Mouse (Mus musculus) heart, postnatal 10 days (tissue): Measurements from ENCODE around the gene Mrpl51. TPM values are rescaled to one million over a fixed set of nuclear protein-coding genes. Genes with fewer than 3 reads are reported as not detected.
A peak's percentile ranks its signal among the peaks of the same experiment; 100 is the strongest.
"Not testable (repeated sequence)": the region's sequence is repeated elsewhere in the genome, so short reads cannot be mapped to it uniquely, and the experiment has no call there.

Experiments
- DNase-seq, 2 experiments: peaks; one replicate each; pipeline ENCODE4 v3.0.0; 2021
- intact Hi-C: fragments of 180-260 bp; cut with DNase I; formaldehyde crosslinking; loops from one replicate; pipeline ENCODE4 v1.15.1; 2025
- total RNA-seq, 2 experiments: library from RNA; stranded (reverse); gene quantifications; 2 replicates each; pipeline ENCODE4 v1.2.3; 2021

The Mrpl51 gene
- total RNA-seq, 2 experiments from 2014 or later: 272 to 283 TPM

DNA sequence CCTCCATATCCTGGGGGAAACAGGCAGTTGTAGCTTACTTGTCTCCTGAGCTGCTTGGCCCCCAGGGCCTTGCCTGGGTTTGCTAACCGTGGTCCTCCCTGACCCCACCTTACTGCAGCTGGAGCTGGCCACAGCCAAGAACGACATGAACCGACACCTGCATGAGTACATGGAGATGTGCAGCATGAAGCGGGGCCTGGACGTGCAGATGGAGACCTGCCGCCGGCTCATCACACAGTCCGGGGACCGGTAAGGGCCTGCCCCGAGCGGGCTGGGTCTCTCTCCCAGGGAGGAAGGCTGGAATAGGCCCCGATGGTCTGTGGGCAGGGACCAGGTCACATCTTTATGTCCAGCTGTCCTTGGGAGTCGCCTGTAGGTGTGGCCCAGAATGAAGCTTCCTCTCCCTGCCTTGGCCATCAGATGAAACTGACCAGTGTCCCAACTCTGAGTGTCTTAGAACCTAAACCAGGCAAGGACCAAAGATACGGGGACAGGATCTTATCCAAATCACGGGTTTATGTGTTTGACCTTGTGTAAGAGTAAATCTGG lies 32.6 kb upstream of the Mrpl51 start:
- intact Hi-C loops: no loop called here
- no peak for DNase-seq

- intact Hi-C loops: loop anchor here (5.0 kb wide), 1 partner anchor 112 kb away; no protein-coding TSS in a partner anchor
- no peak for DNase-seq
Observed at GRCm38 (mm10) chr6:125159773-125160557, 31.6 kb upstream of the Mrpl51 start.

GRCm38 (mm10) chr6:125160558-125160853 lies 31.1 kb upstream of the Mrpl51 start:
- intact Hi-C loops: loop anchor here (5.0 kb wide), 1 partner anchor 112 kb away; no protein-coding TSS in a partner anchor
- no peak for DNase-seq

DNA sequence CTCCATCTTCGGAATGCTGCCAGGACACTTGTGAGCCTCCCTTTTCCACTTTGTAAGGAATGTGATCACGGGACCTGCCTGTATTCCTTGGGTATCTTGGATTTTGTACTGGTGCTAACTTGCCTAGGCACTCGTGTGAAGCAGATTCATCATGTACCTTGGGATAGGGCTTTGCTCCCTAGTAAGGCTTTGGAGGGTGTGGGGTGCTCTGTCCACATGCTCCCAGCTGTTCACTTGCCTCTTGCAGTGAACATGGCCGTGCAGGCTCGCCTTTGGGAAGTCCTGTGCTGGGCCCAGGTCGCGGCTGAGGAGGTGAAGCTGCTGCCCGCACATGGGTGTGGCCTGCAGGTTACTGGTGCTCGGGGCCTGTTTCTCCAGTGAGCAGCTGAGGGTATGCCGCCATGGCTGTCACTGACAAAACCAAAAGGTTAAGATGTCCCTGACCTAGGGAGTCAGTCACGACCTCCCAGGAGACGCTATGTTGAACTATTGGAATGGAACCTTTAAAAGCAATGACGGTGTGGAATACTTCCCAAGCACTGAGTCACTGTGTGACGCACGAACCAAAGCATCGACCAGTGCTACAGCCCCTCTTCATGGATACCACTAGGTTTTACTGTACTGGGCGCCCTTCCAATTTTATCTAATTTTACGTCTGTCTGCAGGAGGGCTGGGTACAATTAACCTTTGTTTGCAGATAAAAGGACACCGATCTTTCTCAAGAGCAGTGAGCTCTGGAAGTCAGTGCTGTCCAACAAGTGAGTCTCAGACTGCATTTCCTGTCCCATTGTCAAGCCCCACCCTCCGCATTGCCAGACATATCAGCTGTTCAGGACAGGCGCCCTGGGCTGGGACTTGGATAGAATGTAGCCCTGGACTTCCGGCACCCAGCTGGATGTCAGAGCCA lies 30.5 kb upstream of the Mrpl51 start:
- intact Hi-C loops: loop anchor here (5.0 kb wide), 1 partner anchor 111 kb away; no protein-coding TSS in a partner anchor
- DNase-seq: peak; percentile 88 to 90

DNA sequence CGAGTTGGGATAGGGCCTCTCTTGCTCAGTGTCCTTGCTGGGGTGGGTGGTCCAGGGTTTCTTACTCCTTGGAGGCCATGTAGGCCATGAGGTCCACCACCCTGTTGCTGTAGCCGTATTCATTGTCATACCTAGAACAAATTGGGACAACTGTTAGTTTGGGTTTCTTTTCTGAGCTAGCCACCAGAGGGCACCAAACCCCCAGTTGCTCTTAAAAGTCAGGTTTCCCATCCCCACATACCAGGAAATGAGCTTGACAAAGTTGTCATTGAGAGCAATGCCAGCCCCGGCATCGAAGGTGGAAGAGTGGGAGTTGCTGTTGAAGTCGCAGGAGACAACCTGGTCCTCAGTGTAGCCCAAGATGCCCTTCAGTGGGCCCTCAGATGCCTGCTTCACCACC lies 29.6 kb upstream of the Mrpl51 start:
- intact Hi-C loops: loop anchor here (1.0 to 5.0 kb wide), 2 partner anchors 13 to 110 kb away; no protein-coding TSS in a partner anchor
- peak; percentile 81 to 85 for DNase-seq

GRCm38 (mm10) chr6:125162615-125163305 lies 28.8 kb upstream of the Mrpl51 start:
- intact Hi-C loops: loop anchor here (1.0 to 5.0 kb wide), 2 partner anchors 13 to 110 kb away; no protein-coding TSS in a partner anchor
- not testable (repeated sequence) for DNase-seq

DNA sequence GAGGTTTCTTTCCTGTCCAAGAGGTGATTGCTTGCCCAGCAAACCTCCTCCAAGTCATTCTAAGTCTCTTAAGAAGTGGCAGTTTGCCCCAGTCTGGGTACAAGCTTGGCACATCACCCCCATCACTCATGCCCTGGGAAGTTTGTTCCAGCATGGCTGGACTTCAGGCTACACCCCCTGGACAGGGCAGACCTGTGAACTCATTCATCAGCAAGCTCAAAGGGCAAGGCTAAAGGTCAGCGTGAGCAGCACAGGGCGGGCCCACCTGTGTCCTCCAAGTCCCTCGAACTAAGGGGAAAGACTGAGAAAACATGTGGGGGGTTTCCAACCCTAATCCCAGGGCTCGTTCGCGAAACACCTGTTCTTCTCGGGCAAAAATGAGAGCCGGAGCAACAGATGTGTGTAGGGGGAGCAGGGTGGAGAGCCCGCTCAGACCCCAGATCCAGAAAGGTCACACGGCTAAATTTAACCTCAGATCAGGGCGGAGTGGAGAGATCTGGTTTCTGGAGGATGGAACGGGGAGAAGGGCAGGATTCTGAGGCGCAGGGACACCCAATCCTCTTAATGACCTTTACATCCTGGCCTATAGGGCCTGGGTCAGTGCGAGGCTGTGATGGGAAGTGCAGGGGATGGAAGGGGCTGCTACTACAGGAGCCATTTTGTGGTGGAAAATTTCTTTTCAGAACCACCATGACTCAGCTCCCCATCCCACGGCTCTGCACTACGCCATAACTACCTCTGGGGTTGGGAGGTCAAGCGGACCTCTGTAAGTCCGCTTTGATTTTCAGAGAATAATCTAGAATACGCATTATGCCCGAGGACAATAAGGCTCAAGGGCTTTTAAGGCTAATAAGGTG lies 27.6 kb upstream of the Mrpl51 start:
- peak; percentile 38 to 41 for DNase-seq
- intact Hi-C loops: loop anchor here (5.0 kb wide), 1 partner anchor 108 kb away; no protein-coding TSS in a partner anchor

DNA sequence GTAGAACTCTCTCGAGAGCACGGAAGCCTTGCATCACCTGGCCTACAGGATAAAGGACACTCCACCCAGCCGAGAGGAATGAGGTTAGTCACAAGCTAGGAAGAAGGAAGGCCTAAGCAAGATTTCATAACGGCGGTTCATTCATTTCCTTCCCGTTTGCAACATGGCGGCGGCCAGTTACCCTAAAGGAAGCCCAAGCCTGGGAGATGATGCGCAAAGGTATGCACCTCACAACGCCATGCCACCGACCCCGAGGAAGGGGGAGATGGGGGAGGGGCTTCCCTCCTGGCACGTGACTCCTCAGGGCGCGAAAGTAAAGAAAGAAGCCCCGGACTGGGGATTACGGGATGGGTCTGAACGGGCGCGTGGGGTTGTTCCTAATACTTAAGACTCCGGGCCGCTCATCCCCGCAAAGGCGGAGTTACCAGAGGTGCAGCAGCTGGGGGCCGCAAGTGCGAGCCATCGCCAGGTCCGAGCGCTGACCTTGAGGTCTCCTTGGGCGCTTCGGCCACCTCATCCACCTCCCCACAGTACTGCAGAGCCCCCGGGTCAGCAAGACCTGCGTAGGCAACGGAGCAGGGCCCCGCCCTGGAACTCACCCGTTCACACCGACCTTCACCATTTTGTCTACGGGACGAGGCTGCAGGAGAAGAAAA lies 26.8 kb upstream of the Mrpl51 start:
- peak; percentile 75 to 77 for DNase-seq
- intact Hi-C loops: loop anchor here (5.0 kb wide), 1 partner anchor 108 kb away; no protein-coding TSS in a partner anchor

DNA sequence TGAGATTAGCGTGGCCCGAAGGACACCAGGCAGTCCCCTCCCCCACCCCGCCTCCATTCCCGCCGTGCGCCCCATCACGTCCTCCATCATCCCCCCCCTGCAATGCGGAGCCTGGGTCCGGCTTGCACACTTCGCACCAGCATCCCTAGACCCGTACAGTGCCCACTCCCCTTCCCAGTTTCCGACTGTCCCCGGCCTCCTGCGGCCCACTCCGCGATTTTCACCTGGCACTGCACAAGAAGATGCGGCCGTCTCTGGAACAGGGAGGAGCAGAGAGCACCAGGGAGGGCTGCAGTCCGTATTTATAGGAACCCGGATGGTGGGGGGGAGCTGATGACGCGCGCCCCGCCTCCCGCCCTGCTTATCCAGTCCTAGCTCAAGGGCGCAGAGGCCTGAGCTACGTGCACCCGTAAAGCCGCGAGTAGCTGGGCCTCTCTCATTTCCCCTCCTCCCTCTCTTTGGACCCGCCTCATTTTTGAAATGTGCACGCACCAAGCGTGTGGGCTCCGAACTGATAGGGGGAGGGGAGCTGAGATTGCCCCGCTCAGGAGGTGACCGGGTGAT lies 26.2 kb upstream of the Mrpl51 start:
- DNase-seq: peak; percentile 98
- intact Hi-C loops: no loop called here

DNA sequence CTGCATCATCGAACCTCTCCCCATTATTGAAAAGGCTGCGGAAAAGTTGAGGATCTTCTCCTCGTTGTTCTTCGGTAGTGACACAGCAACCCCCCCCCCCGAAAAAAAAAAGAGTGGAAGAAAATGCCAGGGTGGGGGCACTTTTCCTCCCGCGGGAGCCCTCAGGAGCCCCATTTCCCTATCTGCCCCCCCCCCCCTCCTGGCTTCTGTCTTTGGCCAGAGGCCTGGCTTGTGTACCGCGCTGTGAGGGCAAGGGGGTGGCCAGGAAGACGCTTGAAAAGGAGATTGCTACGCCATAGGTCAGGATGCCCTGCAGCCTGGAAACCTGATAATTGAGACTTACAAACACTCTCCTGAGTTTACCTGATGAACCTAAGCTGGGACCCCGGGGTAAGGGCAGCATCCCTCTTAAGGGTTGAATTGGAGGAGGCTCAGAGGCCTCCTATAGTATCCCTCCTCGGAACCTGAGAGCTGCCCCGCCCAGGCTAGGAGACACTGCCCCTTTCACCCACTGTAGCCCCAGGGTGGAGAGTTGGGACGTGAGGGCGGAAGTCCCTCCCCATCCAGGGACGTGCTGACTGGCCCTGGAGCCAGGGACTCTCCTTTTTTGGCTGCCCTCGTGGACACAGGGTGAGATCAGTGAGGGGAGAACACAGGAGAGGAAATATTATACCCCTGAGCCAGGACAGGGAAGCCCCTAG lies 25.4 kb upstream of the Mrpl51 start, which contains the start of gene Gapdh:
Gene Gapdh (minus strand): TSS at position 417 of the 701 bp plus-strand sequence.
- intact Hi-C loops: no loop called here
- peak; percentile 94 to 95 for DNase-seq

GRCm38 (mm10) chr6:125166861-125167650 lies 24.5 kb upstream of the Mrpl51 start:
- DNase-seq: peak; percentile 82 to 87
- intact Hi-C loops: no loop called here

- intact Hi-C loops: no loop called here
- no peak for DNase-seq
Observed at GRCm38 (mm10) chr6:125168086-125168485, 23.5 kb upstream of the Mrpl51 start.

- intact Hi-C loops: loop anchor here (2.0 kb wide), 1 partner anchor 21 kb away; the partner anchor contains the start of genes Mrpl51 and Ncapd2
- no peak for DNase-seq
Observed at GRCm38 (mm10) chr6:125170194-125170593, 21.4 kb upstream of the Mrpl51 start.

- intact Hi-C loops: no loop called here
- DNase-seq: no peak
Observed at GRCm38 (mm10) chr6:125172474-125172873, 19.1 kb upstream of the Mrpl51 start.

DNA sequence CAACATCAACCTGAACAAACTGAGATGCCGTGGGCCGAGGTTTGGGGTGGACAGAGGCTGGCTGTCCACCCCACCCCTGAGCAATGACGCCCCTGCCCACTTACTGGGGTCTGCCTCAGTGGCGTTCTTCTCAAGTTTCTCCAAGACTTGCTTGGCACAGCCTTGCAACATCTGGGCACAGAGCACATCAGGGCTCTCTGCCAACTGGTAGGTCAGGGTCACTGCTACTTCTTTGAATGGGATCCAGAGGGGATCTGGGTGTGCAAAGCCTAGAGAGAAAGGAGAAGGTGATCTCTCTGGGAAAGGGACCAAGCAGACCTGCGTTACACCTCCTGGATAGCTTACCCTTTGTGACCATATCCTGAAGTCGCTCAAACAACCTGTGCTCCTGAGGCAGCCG lies 18.3 kb upstream of the Mrpl51 start:
- no peak for DNase-seq
- intact Hi-C loops: no loop called here

DNA sequence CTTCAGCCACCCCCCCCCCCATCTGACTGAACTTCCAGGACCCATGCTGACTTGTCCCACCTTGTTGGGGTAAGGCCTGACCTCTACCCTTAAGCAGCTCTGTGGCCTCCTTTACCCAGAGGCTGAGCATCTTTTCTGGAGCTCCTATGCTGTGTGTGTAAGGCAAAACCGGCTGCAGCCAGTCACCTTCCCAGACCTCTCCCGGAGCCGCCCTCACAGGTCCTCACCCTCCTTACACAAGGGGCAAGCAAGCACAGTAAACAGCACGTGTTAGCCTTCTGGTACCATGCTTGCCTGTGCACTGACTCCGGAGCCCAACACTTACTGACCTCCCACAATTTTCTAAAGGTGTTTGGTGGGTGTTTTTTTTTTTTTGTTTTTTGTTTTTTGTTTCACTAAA lies 16.1 kb upstream of the Mrpl51 start:
- no peak for DNase-seq
- intact Hi-C loops: no loop called here

- no peak for DNase-seq
- intact Hi-C loops: no loop called here
Observed at GRCm38 (mm10) chr6:125179601-125180000, 12.0 kb upstream of the Mrpl51 start.
